Mouse (Mus musculus): ENCODE data around the gene Lemd1.
A peak's percentile ranks its signal among the peaks of the same experiment; 100 is the strongest.
"Not testable (repeated sequence)": the region's sequence is repeated elsewhere in the genome, so short reads cannot be mapped to it uniquely, and the experiment has no call there.

Gene Lemd1

GRCm38 (mm10) chr1:132191093-132191785 is at the start of gene Lemd1, which contains the start of gene AC124108.1:
Gene Lemd1 (plus strand): TSS chr1:132191431.
Gene AC124108.1 (plus strand): TSS chr1:132191457.
- DNase-seq, result no peak

- no peak for DNase-seq
Measured at GRCm38 (mm10) chr1:132141753-132142152, 49.5 kb upstream of the Lemd1 start.

- DNase-seq, result peak; percentile 73 to 78
Measured at GRCm38 (mm10) chr1:132143079-132143478, 48.2 kb upstream of the Lemd1 start.

- DNase-seq, result no peak
Measured at GRCm38 (mm10) chr1:132143730-132144129, 47.5 kb upstream of the Lemd1 start.

GRCm38 (mm10) chr1:132144223-132144622 is 47.0 kb upstream of the Lemd1 start:
- DNase-seq, result no peak

- DNase-seq, result no peak
Measured at GRCm38 (mm10) chr1:132144837-132145236, 46.4 kb upstream of the Lemd1 start.

- peak; percentile 77 to 86 for DNase-seq
Measured at GRCm38 (mm10) chr1:132145973-132146685, 45.1 kb upstream of the Lemd1 start.

GRCm38 (mm10) chr1:132149410-132149809 is 41.8 kb upstream of the Lemd1 start:
- no peak for DNase-seq

- peak; percentile 72 to 90 for DNase-seq
Measured at GRCm38 (mm10) chr1:132150171-132150570, 41.1 kb upstream of the Lemd1 start.

- peak; percentile 66 to 83 for DNase-seq
Measured at GRCm38 (mm10) chr1:132150817-132151601, 40.2 kb upstream of the Lemd1 start.

- DNase-seq, result no peak
Measured at GRCm38 (mm10) chr1:132151908-132152307, 39.3 kb upstream of the Lemd1 start.

- peak in 1 of 2 experiments; percentile 29 for DNase-seq
Measured at GRCm38 (mm10) chr1:132153086-132153690, 38.0 kb upstream of the Lemd1 start.

- DNase-seq, result peak in 1 of 2 experiments; percentile 30
Measured at GRCm38 (mm10) chr1:132153691-132154090, 37.5 kb upstream of the Lemd1 start.

- peak; percentile 82 to 92 for DNase-seq
Measured at GRCm38 (mm10) chr1:132155737-132156136, 35.5 kb upstream of the Lemd1 start.

GRCm38 (mm10) chr1:132157016-132157781 is 34.0 kb upstream of the Lemd1 start:
- DNase-seq, result peak; percentile 92 to 94

- no peak for DNase-seq
Measured at GRCm38 (mm10) chr1:132157808-132158207, 33.4 kb upstream of the Lemd1 start.

- DNase-seq, result peak; percentile 55 to 74
Measured at GRCm38 (mm10) chr1:132158741-132159140, 32.5 kb upstream of the Lemd1 start.

- DNase-seq, result peak in 1 of 2 experiments; percentile 25
Measured at GRCm38 (mm10) chr1:132159681-132160080, 31.6 kb upstream of the Lemd1 start.

GRCm38 (mm10) chr1:132161211-132161880 is 29.9 kb upstream of the Lemd1 start:
- DNase-seq, result peak in 1 of 2 experiments; percentile 26

GRCm38 (mm10) chr1:132162618-132163017 is 28.6 kb upstream of the Lemd1 start:
- not testable (repeated sequence) for DNase-seq
